Mouse (Mus musculus): Measurements from ENCODE around the gene Zbed6.

- TF ChIP-seq CTCF (IDR thresholded peaks at IDR 0.05; ENCODE audit: low read depth, low read length): no peak
- TF ChIP-seq EP300 (IDR thresholded peaks at IDR 0.05; ENCODE audit: insufficient read depth, low read depth, low read length): no peak
- TF ChIP-seq POLR2A (IDR thresholded peaks at IDR 0.05; ENCODE audit: insufficient read depth, low read length): no peak
Measured at GRCm38 (mm10) chr1:133688301-133688700, 27.6 kb upstream of the Zbed6 start.
